Mouse (Mus musculus) forebrain, embryonic 14.5 days (tissue): ENCODE data around the gene Rabgap1l. TPM values are rescaled to one million over a fixed set of nuclear protein-coding genes. Genes with fewer than 3 reads are reported as not detected.
"Not testable (repeated sequence)": the region's sequence is repeated elsewhere in the genome, so short reads cannot be mapped to it uniquely, and the experiment has no call there.

Source experiments
- ATAC-seq: fragments of 200-750 bp; cut with Nextera tagmentation; 2 replicates; pipeline ENCODE4 v1.8.0; 2017; ENCODE audit warnings: mild to moderate bottlenecking, moderate library complexity
- DNase-seq: peaks from one replicate; pipeline ENCODE4 v3.0.0-alpha.2; 2015; ENCODE audit warnings: low spot score
- H3K27ac ChIP-seq: fragments of 300-500 bp; sonication (generic); 2 replicates; pipeline ENCODE4 v1.5.1; 2014; ENCODE audit warnings: low read depth, mild to moderate bottlenecking, control low read depth, low read length, moderate library complexity
- H3K27me3 ChIP-seq: fragments of 300-500 bp; sonication (generic); replicated peaks from 2 replicates; pipeline ENCODE4 v1.6.1; 2014; ENCODE audit warnings: low read length, control low read depth, mixed read lengths; ENCODE audit not compliant: control insufficient read depth, insufficient read depth
- H3K36me3 ChIP-seq: fragments of 300-500 bp; sonication (generic); 2 replicates; pipeline ENCODE4 v1.6.1; 2014; ENCODE audit warnings: low read length, control low read depth; ENCODE audit not compliant: control insufficient read depth, insufficient read depth
- H3K4me1 ChIP-seq: fragments of 300-500 bp; sonication (generic); 2 replicates; pipeline ENCODE4 v1.6.1; 2014; ENCODE audit warnings: antibody characterized with exemption, low read length, control low read depth; ENCODE audit not compliant: control insufficient read depth, insufficient read depth
- H3K4me2 ChIP-seq: fragments of 300-500 bp; sonication (generic); 2 replicates; pipeline ENCODE4 v1.6.1; 2014; ENCODE audit warnings: mild to moderate bottlenecking, control low read depth, low read length
- H3K4me3 ChIP-seq: fragments of 300-500 bp; sonication (generic); 2 replicates; pipeline ENCODE4 v1.5.1; 2014; ENCODE audit warnings: low read depth, low read length, control low read depth
- H3K9ac ChIP-seq: fragments of 300-500 bp; sonication (generic); 2 replicates; pipeline ENCODE4 v1.6.1; 2014; ENCODE audit warnings: mild to moderate bottlenecking, low read length, control low read depth, moderate library complexity
- H3K9me3 ChIP-seq: fragments of 300-500 bp; sonication (generic); replicated peaks from 2 replicates; pipeline ENCODE4 v1.6.1; 2016; ENCODE audit warnings: low read length, control low read depth, mixed read lengths; ENCODE audit not compliant: control insufficient read depth
- WGBS: fragments of 180-500 bp; shearing (Covaris S2); extraction: QIAGEN DNeasy Blood & Tissue Kit; methylation state at CpG from one replicate; pipeline ENCODE4 v1.1.7; 2014; 5-methylcytosine and 5-hydroxymethylcytosine counted together
- polyA plus RNA-seq: library from polyadenylated mRNA; unstranded; fragments of >200 nt; fragmentation: Nextera tagmentation; extraction: Ambion mirVana; gene quantifications from 2 replicates; pipeline ENCODE4 v1.2.1, GENCODE M21; 2014

The Rabgap1l gene
- polyA plus RNA-seq, 1 experiment from 2014 or later = 25.6 TPM

DNA sequence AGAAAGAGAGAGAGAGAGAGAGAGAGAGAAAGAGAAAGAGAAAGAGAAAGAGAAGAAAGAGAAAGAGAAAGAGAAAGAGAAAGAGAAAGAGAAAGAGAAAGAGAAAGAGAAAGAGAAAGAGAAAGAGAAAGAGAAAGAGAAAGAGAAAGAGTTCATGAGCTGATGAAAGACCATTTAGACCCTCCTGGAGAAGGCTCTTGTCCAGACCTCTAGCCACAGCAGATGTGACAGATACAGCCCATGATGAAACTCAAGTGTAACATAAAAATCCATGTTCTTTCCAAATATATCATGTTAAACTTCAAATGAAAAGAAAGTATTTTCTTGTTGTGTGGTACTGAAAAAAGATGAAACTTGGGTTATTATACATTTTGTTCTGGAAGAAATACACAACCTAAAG lies 189.7 kb downstream of the Rabgap1l start:
- not testable (repeated sequence) for H3K9me3 ChIP-seq, H3K4me1 ChIP-seq, H3K27ac ChIP-seq, H3K36me3 ChIP-seq, ATAC-seq, H3K4me3 ChIP-seq, H3K27me3 ChIP-seq, H3K4me2 ChIP-seq, DNase-seq, H3K9ac ChIP-seq

DNA sequence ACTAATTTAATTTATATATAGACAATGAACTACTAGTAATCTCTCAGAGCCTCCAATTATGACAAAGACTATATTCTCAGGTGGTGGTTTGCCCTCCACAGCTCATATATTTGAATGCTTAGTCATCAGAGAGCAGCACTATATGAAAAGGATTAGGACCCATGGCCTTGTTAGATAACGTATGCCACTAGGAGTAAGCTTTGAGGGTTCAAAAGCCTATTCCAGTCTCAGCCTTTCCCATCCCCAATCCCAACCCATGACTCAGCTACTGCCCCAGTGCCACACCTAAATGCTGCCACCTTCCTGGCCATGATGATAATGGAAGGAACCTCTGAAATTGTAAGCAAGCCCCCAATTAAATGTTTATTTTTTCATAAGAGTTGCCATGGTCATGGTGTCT lies 195.6 kb downstream of the Rabgap1l start:
- Histone ChIP-seq H3K27me3 (no peaks in the 10 kb centered on the region), H3K4me3 (no peak overlapping the region), H3K9me3 (no peaks in the 10 kb centered on the region), H3K27ac (no peak overlapping the region), H3K9ac (no peak overlapping the region), H3K4me2 (no peak overlapping the region), H3K36me3 (no peaks in the 10 kb centered on the region), H3K4me1 (no peaks in the 10 kb centered on the region)
- 67% methylated on average over 1 of the region's 1 CpGs for WGBS
- no peak for DNase-seq
- ATAC-seq = no peak

DNA sequence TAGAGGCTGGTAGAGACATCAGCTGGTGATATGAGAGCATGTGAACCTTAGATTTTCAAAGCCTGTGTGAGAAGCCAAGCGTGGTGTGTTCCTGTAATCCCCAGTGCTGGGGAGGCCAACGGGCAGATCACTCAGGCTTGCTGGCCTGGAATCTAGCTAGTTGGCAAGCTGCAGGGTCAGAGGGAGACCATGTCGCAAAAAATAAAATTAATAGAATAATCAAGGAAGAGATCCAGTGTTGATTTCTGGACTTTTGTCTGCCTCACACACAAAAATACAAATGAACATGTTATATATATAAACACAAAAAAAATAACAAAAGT lies 196.1 kb downstream of the Rabgap1l start:
- no peak overlapping the region for H3K27ac ChIP-seq
- no peaks in the 10 kb centered on the region for H3K4me1 ChIP-seq
- WGBS = 82% methylated on average over 3 of the region's 3 CpGs
- H3K9me3 ChIP-seq = no peaks in the 10 kb centered on the region
- no peaks in the 10 kb centered on the region for H3K27me3 ChIP-seq
- no peak overlapping the region for H3K4me3 ChIP-seq
- no peak overlapping the region for H3K4me2 ChIP-seq
- no peaks in the 10 kb centered on the region for H3K36me3 ChIP-seq
- no peak for ATAC-seq
- DNase-seq = no peak
- no peak overlapping the region for H3K9ac ChIP-seq

DNA sequence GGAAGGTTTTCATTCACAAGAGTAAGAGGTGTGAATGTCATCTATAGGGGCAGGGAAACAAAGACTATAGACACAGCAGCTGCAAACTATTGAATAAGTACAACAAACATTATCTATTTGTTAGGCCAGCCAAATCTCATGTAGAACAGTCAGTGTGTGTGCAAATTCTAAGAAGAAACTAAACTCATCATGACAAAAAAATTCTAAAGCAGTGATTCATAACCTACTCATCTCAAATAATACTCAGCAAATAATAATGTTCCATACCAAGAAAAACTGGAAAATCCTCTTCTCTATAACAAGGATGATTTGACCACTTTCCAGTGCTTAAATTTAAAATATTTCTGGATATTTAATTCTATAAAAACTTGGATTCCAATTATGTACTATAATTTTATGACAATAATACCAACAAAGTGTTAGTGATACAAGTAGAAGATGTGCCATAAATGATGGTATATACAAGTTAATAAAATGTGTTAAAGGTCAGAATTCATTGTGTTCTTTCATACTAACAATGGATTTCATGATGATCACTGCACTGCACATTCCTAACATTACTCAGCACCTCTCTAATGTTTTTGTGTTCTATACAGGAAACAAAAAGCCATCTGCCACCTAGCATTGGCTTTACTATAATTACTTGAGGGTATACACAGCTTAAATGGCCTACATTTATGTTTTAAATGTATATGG lies 196.6 kb downstream of the Rabgap1l start:
- no peak for DNase-seq
- Histone ChIP-seq H3K27ac (no peak overlapping the region), H3K4me3 (no peak overlapping the region), H3K9ac (no peak overlapping the region), H3K27me3 (no peaks in the 10 kb centered on the region), H3K36me3 (no peaks in the 10 kb centered on the region), H3K4me2 (no peak overlapping the region), H3K4me1 (no peaks in the 10 kb centered on the region), H3K9me3 (no peaks in the 10 kb centered on the region)
- ATAC-seq = no peak

DNA sequence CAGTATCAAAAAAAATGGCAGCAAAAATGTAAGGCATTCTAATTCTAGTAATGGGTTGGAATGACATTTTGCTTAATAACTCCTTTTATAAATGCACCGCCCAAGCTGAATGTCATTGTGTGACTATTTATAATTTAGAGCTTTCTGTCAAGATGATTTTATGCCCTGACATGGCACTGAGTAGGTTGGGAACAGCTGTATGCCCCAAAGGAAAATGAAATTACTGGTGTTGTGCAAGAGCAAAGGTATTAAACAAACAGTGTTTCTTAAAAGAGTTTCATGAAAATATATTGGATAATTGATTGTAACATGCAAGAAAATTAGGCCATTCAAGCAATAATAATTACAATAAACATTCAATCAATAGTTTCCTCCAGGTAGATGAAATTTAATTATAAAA lies 198.4 kb downstream of the Rabgap1l start:
- H3K36me3 ChIP-seq = no peaks in the 10 kb centered on the region
- H3K9ac ChIP-seq = no peak overlapping the region
- no peaks in the 10 kb centered on the region for H3K4me1 ChIP-seq
- no peak overlapping the region for H3K4me3 ChIP-seq
- 92% methylated on average over 1 of the region's 1 CpGs for WGBS
- H3K9me3 ChIP-seq = no peaks in the 10 kb centered on the region
- no peaks in the 10 kb centered on the region for H3K27me3 ChIP-seq
- ATAC-seq = no peak
- DNase-seq = no peak
- H3K27ac ChIP-seq = no peak overlapping the region
- H3K4me2 ChIP-seq = no peak overlapping the region

DNA sequence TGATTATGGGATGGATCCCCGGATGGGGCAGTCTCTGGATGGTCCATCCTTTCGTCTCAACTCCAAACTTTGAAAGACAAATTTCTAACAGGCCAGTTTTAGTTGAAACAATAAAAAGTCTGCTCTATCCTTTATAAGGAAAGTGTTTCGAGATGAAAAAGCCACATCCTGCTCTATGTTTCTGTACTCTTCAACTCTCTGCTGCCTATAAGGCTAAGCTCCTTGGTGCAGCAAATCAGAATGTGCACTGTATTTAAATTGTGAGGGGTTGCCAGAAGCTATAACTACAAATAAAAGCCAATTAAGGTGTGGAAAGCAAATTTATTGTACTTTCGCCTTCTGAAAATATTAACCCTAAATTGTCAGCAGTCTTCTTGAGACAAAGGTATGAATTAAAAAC lies 198.9 kb downstream of the Rabgap1l start:
- Histone ChIP-seq H3K9ac (no peak overlapping the region), H3K36me3 (no peaks in the 10 kb centered on the region), H3K27me3 (no peaks in the 10 kb centered on the region), H3K4me1 (no peaks in the 10 kb centered on the region), H3K4me2 (no peak overlapping the region), H3K4me3 (no peak overlapping the region), H3K9me3 (no peaks in the 10 kb centered on the region), H3K27ac (no peak overlapping the region)
- DNase-seq (no peak), ATAC-seq (no peak)
- 93% methylated on average over 4 of the region's 4 CpGs for WGBS

DNA sequence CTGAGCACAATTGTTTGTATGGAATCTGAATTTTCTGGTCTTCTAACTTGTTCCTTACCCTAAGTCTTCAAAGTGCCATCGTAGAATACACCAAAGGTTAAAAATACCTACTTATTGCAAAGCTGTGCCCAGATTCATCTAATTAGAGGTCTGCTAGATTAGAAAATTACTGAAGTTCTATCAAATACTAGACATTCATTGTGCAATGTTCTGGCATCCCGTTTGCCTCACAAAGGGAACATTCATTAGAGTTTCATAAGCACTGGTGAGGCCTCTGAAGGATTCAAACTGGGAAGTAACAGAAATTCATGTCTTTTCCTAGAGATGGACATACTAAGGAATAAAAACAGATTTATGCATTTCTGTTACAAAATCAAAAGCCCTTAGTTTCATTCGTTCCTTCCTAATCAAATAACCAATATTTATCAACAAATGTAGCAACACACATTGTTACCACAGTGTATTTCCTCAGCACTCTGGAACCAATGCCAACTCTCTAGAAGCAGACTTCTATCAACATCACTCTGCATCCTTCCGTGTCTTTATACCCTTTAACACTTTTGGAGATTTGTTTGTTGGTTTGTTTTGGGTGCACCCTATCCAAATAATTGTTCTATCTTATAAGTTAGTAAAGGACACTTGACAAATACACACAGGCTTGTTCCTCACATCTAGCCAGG lies 204.0 kb downstream of the Rabgap1l start:
- Histone ChIP-seq H3K27me3 (no peaks in the 10 kb centered on the region), H3K9me3 (no peaks in the 10 kb centered on the region), H3K4me1 (no peaks in the 10 kb centered on the region), H3K9ac (no peak overlapping the region), H3K36me3 (no peaks in the 10 kb centered on the region), H3K4me2 (no peak overlapping the region), H3K4me3 (no peak overlapping the region), H3K27ac (no peak overlapping the region)
- 51% methylated on average over 4 of the region's 4 CpGs for WGBS
- DNase-seq = no peak
- no peak for ATAC-seq

DNA sequence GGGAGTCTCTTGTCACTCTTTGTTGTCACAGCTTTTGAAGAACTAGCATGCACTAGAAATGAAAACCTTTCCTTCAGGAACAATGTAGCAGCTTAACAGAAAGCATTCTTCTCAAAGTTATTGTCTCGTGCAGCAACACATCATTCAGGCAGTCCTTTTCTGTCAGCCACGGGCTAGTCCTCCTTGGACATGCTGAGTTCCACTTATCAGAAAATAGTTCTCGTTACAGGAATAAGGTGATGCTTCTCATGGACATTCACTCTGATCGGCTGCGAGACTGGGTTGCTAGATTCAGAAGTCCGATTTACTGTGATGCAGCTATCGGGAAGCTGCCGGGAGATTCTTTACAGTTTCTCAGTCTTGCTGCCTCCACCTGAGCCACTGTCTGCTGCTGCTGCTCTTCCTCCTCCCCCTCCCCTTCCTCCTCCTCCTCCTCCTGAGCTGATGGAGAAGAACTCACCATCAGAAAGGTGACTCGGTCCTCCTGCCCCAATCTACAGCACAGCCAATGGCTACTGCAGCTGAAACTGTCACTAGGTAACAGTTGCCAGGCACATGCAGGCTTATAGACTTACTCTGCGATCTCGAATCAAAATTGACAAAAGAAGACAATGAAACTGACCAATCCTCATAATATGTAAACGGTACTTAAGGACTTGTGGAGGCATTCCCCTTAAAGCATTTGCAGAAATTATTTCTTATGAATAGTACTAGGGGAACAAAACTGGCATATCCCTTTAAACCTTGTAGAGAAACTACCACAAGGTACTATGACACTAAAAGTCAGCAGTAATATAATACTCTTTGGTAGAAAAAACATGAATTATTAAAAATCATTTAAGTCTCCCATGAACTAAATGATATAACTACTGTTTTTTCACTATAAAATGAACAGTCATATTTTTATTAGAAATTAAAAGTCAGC lies 213.4 kb downstream of the Rabgap1l start:
- peak; percentile 6 for DNase-seq
- Histone ChIP-seq H3K36me3 (no peaks in the 10 kb centered on the region), H3K9ac (0 out of 2 replicates have a peak overlapping the region, but pooled peaks have one; percentile 13), H3K9me3 (no peaks in the 10 kb centered on the region), H3K27ac (no peak overlapping the region), H3K4me3 (no peak overlapping the region), H3K4me2 (no peak overlapping the region), H3K27me3 (no peaks in the 10 kb centered on the region), H3K4me1 (no peaks in the 10 kb centered on the region)
- 47% methylated on average over 12 of the region's 12 CpGs for WGBS
- peak; percentile 32; the same call in 1 of the 2 replicates for ATAC-seq

DNA sequence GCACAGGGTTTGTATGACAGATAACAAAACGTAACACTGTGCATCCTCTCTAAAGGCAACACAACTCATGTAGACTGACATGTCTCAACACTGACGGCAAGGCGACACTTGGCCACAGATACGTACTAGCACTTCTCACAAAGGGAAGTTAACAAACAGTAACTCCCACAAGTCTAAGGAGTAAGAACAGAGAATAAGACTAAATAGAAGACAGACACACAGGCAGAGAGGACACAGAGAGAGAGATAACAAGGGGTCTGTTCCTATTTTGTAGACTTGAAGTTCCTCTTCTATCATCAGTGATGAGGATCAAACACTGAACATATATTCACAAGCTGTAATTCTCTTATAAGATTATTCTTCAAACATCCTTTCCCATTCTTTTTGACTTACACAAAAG lies 216.9 kb downstream of the Rabgap1l start:
- DNase-seq = no peak
- 93% methylated on average over 4 of the region's 4 CpGs for WGBS
- no peak for ATAC-seq

More for the DNA sequence above, 216.9 kb downstream of the Rabgap1l start:
- H3K27me3 ChIP-seq = no peaks in the 10 kb centered on the region
- H3K9ac ChIP-seq = no peak overlapping the region
- no peak overlapping the region for H3K4me2 ChIP-seq
- no peaks in the 10 kb centered on the region for H3K9me3 ChIP-seq
- no peak overlapping the region for H3K4me3 ChIP-seq
- no peaks in the 10 kb centered on the region for H3K4me1 ChIP-seq
- no peaks in the 10 kb centered on the region for H3K36me3 ChIP-seq
- no peak overlapping the region for H3K27ac ChIP-seq
